Mouse (Mus musculus) ES-Bruce4 (cell line): ENCODE results near the gene Tekt3. TPM values are rescaled to one million over a fixed set of nuclear protein-coding genes. Genes with fewer than 3 reads are reported as not detected.

Experiments used
- H3K27ac ChIP-seq: 2 replicates; pipeline ENCODE4 v1.5.1; 2012; ENCODE audit warnings: low read length, inconsistent platforms; ENCODE audit not compliant: insufficient read depth
- H3K27me3 ChIP-seq: 2 replicates; pipeline ENCODE4 v1.6.1; 2012; ENCODE audit warnings: mild to moderate bottlenecking, low read length, inconsistent platforms; ENCODE audit not compliant: control insufficient read depth, poor library complexity, insufficient read depth, severe bottlenecking
- H3K36me3 ChIP-seq: 2 replicates; pipeline ENCODE4 v1.6.1; 2012; ENCODE audit warnings: inconsistent platforms, mild to moderate bottlenecking, low read length, moderate library complexity; ENCODE audit not compliant: control insufficient read depth, poor library complexity, insufficient read depth, severe bottlenecking
- H3K4me1 ChIP-seq: one replicate; pipeline ENCODE4 v1.8.1; 2011; ENCODE audit warnings: low read length; ENCODE audit not compliant: control insufficient read depth, insufficient read depth
- H3K4me3 ChIP-seq: 2 replicates; pipeline ENCODE4 v1.5.1; 2011; ENCODE audit warnings: low read depth, mild to moderate bottlenecking, low read length
- H3K9ac ChIP-seq: 2 replicates; pipeline ENCODE4 v1.6.1; 2012; ENCODE audit warnings: low read depth, mild to moderate bottlenecking, inconsistent platforms; ENCODE audit not compliant: poor library complexity, severe bottlenecking
- H3K9me3 ChIP-seq: replicated peaks from 2 replicates; pipeline ENCODE4 v1.6.1; 2012; ENCODE audit warnings: mild to moderate bottlenecking, low read length, inconsistent platforms; ENCODE audit not compliant: control insufficient read depth, poor library complexity, insufficient read depth, severe bottlenecking
- CTCF ChIP-seq: IDR thresholded peaks from one replicate; pipeline ENCODE4 v1.8.1; 2011; ENCODE audit warnings: low read depth, low read length
- EP300 ChIP-seq: IDR thresholded peaks from 2 replicates; pipeline ENCODE4 v1.6.1; 2011; ENCODE audit warnings: low read depth, low read length; ENCODE audit not compliant: insufficient read depth
- POLR2A ChIP-seq: IDR thresholded peaks from one replicate; pipeline ENCODE4 v1.8.1; 2011; ENCODE audit warnings: low read length; ENCODE audit not compliant: insufficient read depth
- polyA plus RNA-seq: library from polyadenylated mRNA; stranded (reverse); fragments of >200 nt; gene quantifications from 2 replicates; pipeline ENCODE4 v1.2.4, GENCODE M21; 2011; ENCODE audit warnings: low read depth; ENCODE audit not compliant: missing spikeins, insufficient read depth, insufficient read length

Tekt3 gene
- polyA plus RNA-seq, 1 experiment: not detected

- TF ChIP-seq EP300 (no peak), POLR2A (no peak), CTCF (no peak)
- no peaks in the 10 kb centered on the region for H3K9me3 ChIP-seq
- H3K4me3 ChIP-seq: no peak overlapping the region
- H3K4me1 ChIP-seq: no peaks in the 10 kb centered on the region
- no peak overlapping the region for H3K27ac ChIP-seq
- no peaks in the 10 kb centered on the region for H3K36me3 ChIP-seq
- H3K27me3 ChIP-seq: no peaks in the 10 kb centered on the region
- H3K9ac ChIP-seq: no peak overlapping the region
Measured at GRCm38 (mm10) chr11:63051996-63052395, 9.5 kb upstream of the Tekt3 start.

GRCm38 (mm10) chr11:63055596-63055995 is 5.9 kb upstream of the Tekt3 start:
- no peaks in the 10 kb centered on the region for H3K36me3 ChIP-seq
- H3K4me3 ChIP-seq: no peak overlapping the region
- no peaks in the 10 kb centered on the region for H3K27me3 ChIP-seq
- H3K9me3 ChIP-seq: no peaks in the 10 kb centered on the region
- no peaks in the 10 kb centered on the region for H3K4me1 ChIP-seq
- TF ChIP-seq CTCF (no peak), EP300 (no peak), POLR2A (no peak)
- no peak overlapping the region for H3K27ac ChIP-seq
- H3K9ac ChIP-seq: no peak overlapping the region

GRCm38 (mm10) chr11:63058375-63058952 is 3.0 kb upstream of the Tekt3 start:
- Histone ChIP-seq H3K9me3 (no peaks in the 10 kb centered on the region), H3K4me1 (no peaks in the 10 kb centered on the region), H3K36me3 (no peaks in the 10 kb centered on the region), H3K4me3 (no peak overlapping the region), H3K9ac (no peak overlapping the region), H3K27me3 (no peaks in the 10 kb centered on the region), H3K27ac (no peak overlapping the region)
- no peak for TF ChIP-seq EP300
- TF ChIP-seq CTCF: no peak
- no peak for TF ChIP-seq POLR2A

- H3K27ac ChIP-seq: no peak overlapping the region
Measured at GRCm38 (mm10) chr11:63059911-63060310, 1.5 kb upstream of the Tekt3 start.

GRCm38 (mm10) chr11:63066526-63066925 is 5.1 kb downstream of the Tekt3 start:
- Histone ChIP-seq H3K36me3 (no peaks in the 10 kb centered on the region), H3K4me3 (no peak overlapping the region), H3K27me3 (no peaks in the 10 kb centered on the region), H3K27ac (no peak overlapping the region), H3K4me1 (no peaks in the 10 kb centered on the region), H3K9me3 (no peaks in the 10 kb centered on the region), H3K9ac (no peak overlapping the region)
- TF ChIP-seq EP300 (no peak), CTCF (no peak), POLR2A (no peak)

More at GRCm38 (mm10) chr11:63059911-63060310, 1.5 kb upstream of the Tekt3 start:
- no peaks in the 10 kb centered on the region for H3K9me3 ChIP-seq
- H3K36me3 ChIP-seq: no peaks in the 10 kb centered on the region
- TF ChIP-seq EP300: no peak
- no peak for TF ChIP-seq POLR2A
- no peak for TF ChIP-seq CTCF
- no peaks in the 10 kb centered on the region for H3K27me3 ChIP-seq
- H3K9ac ChIP-seq: no peak overlapping the region
- no peaks in the 10 kb centered on the region for H3K4me1 ChIP-seq
- H3K4me3 ChIP-seq: no peak overlapping the region

- TF ChIP-seq EP300 (no peak), POLR2A (no peak), CTCF (no peak)
- Histone ChIP-seq H3K9me3 (no peaks in the 10 kb centered on the region), H3K36me3 (no peaks in the 10 kb centered on the region), H3K27me3 (no peaks in the 10 kb centered on the region), H3K4me1 (no peaks in the 10 kb centered on the region), H3K9ac (no peak overlapping the region), H3K4me3 (no peak overlapping the region), H3K27ac (no peak overlapping the region)
Measured at GRCm38 (mm10) chr11:63070081-63070480, 8.6 kb downstream of the Tekt3 start.
